Mouse (Mus musculus) thymus, adult 2 months (tissue): ENCODE data around the gene Sbk1. TPM values are rescaled to one million over a fixed set of nuclear protein-coding genes. Genes with fewer than 3 reads are reported as not detected.
A peak's percentile ranks its signal among the peaks of the same experiment; 100 is the strongest.

Source experiments
- DNase-seq: peaks from one replicate; pipeline ENCODE4 v3.0.0; 2021
- H3K27ac ChIP-seq: fragments of 200-500 bp; 2 replicates; pipeline ENCODE4 v1.5.1; 2012; ENCODE audit warnings: low read length, control low read depth; ENCODE audit not compliant: control insufficient read depth, insufficient read depth
- H3K27me3 ChIP-seq: fragments of 200-500 bp; 2 replicates; pipeline ENCODE4 v1.6.1; 2012; ENCODE audit warnings: mild to moderate bottlenecking, low read length, moderate library complexity, mixed read lengths; ENCODE audit not compliant: control insufficient read depth, insufficient read depth
- H3K36me3 ChIP-seq: fragments of 200-500 bp; 2 replicates; pipeline ENCODE4 v1.6.1; 2012; ENCODE audit warnings: mild to moderate bottlenecking, low read length, moderate library complexity; ENCODE audit not compliant: control insufficient read depth, insufficient read depth
- H3K4me1 ChIP-seq: fragments of 200-500 bp; replicated peaks from 2 replicates; pipeline ENCODE4 v1.6.1; 2012; ENCODE audit warnings: low read length; ENCODE audit not compliant: control insufficient read depth, insufficient read depth
- H3K4me3 ChIP-seq: fragments of 200-500 bp; 2 replicates; pipeline ENCODE4 v1.5.1; 2012; ENCODE audit warnings: mild to moderate bottlenecking, low read length, control low read depth, moderate library complexity; ENCODE audit not compliant: control insufficient read depth, insufficient read depth
- CTCF ChIP-seq: fragments of 200-500 bp; IDR thresholded peaks from 2 replicates; pipeline ENCODE4 v1.5.1; 2012; ENCODE audit warnings: mild to moderate bottlenecking, control low read depth, low read length, moderate library complexity, borderline replicate concordance; ENCODE audit not compliant: control insufficient read depth, poor library complexity, insufficient read depth; ENCODE audit errors: extremely low read depth
- POLR2A ChIP-seq: fragments of 200-500 bp; IDR thresholded peaks from 2 replicates; pipeline ENCODE4 v1.6.1; 2012; ENCODE audit warnings: mild to moderate bottlenecking, low read length, control low read depth, moderate library complexity; ENCODE audit not compliant: control insufficient read depth, poor library complexity, insufficient read depth; ENCODE audit errors: extremely low read depth
- WGBS: fragments of 180-500 bp; shearing (Covaris S2); methylation state at CpG from one replicate; pipeline ENCODE4 v1.1.7; 2018; 5-methylcytosine and 5-hydroxymethylcytosine counted together
- polyA plus RNA-seq: library from polyadenylated mRNA; depleted of rRNA; stranded (reverse); fragments of >200 nt; gene quantifications from 2 replicates; pipeline ENCODE4 v1.2.3, GENCODE M21; 2012; rRNA removed

Gene Sbk1
- polyA plus RNA-seq, 1 experiment, result 82.0 TPM

DNA sequence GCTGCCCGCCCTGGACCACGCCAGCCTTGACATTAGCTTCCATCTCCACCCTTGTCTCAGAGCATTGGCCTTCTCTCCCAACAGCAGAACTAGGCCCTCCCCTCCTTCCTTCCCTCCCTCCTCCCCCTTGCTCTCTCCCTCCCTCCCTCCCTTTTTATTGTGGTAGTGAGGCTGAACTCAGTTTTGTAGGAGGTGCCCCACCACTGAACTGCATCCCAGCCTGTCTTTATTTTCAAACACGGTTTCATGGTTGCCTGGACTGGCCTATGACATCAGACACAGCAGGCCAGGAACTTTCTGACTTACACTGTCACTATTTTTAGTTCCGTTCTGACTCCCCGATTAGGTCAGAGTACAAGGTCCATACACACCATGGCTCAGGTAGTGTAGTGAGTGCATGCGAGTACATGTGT lies 67.8 kb downstream of the Sbk1 start:
- DNase-seq, result no peak
- TF ChIP-seq CTCF (no peak), POLR2A (no peak)
- H3K27me3 ChIP-seq, result no peaks in the 10 kb centered on the region
- WGBS, result 10% methylated on average over 6 of the region's 6 CpGs
- peaks cover 48% of the 10 kb centered on the region for H3K4me1 ChIP-seq
- H3K36me3 ChIP-seq, result no peaks in the 10 kb centered on the region
- H3K27ac ChIP-seq, result peak overlapping the region; percentile 98
- no peak overlapping the region for H3K4me3 ChIP-seq

DNA sequence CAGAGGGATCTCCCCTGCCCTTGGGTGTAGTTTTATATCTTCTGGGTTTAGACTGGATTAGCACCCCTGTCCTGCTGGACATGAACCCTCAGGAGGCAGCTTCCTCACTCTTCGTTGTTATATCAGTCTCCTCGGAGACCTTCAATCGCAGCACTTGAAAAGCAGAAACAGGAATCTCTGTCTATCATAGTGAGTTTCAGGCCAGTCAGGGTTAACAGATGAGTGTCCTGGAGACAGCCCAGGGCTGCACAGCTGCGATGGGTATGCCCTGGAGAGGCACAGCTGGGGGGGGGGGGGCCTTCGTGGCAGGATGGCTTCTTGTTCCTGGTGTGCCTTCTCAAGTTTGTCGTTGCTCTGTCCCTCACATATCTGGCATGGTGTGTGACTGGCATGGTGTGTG lies 68.5 kb downstream of the Sbk1 start:
- no peak for DNase-seq
- no peaks in the 10 kb centered on the region for H3K36me3 ChIP-seq
- WGBS, result 8% methylated on average over 6 of the region's 6 CpGs
- no peak overlapping the region for H3K4me3 ChIP-seq
- H3K27me3 ChIP-seq, result no peaks in the 10 kb centered on the region
- TF ChIP-seq CTCF (no peak), POLR2A (no peak)
- H3K4me1 ChIP-seq, result peaks cover 54% of the 10 kb centered on the region
- H3K27ac ChIP-seq, result peak overlapping the region; percentile 98

Other genes starting within 250 kb of the Sbk1 start
- 0.18 and 0.94 TPM in 2 replicates for gene Gsg1l, start 190.2 kb upstream of the Sbk1 start, polyA plus RNA-seq
- gene Xpo6, start 72.1 kb upstream of the Sbk1 start, polyA plus RNA-seq, result 454 and 499 TPM in 2 replicates
- gene Lat, start 97.0 kb downstream of the Sbk1 start, polyA plus RNA-seq, result 2,604 and 2,615 TPM in 2 replicates
- gene Spns1, start 104.8 kb downstream of the Sbk1 start, polyA plus RNA-seq, result 457 and 489 TPM in 2 replicates
- 24.3 and 28.6 TPM in 2 replicates for gene Nfatc2ip, start 124.1 kb downstream of the Sbk1 start, polyA plus RNA-seq
- 10.8 and 11.6 TPM in 2 replicates for gene Cd19, start 142.3 kb downstream of the Sbk1 start, polyA plus RNA-seq
- gene Rabep2, start 156.1 kb downstream of the Sbk1 start, polyA plus RNA-seq, result 26.1 and 27.6 TPM in 2 replicates
- gene Atp2a1, start 190.5 kb downstream of the Sbk1 start, polyA plus RNA-seq, result 3.2 and 5.2 TPM in 2 replicates
- gene Sh2b1, start 202.8 kb downstream of the Sbk1 start, polyA plus RNA-seq, result 146 TPM in 2 replicates
- gene Tufm, start 214.7 kb downstream of the Sbk1 start, polyA plus RNA-seq, result 127 and 134 TPM in 2 replicates
- 563 and 715 TPM in 2 replicates for gene Atxn2l, start 230.8 kb downstream of the Sbk1 start, polyA plus RNA-seq